Mouse (Mus musculus) olfactory bulb, adult 2 months (tissue): ENCODE results near the gene Cd200r1.

Source experiments
- CTCF ChIP-seq: fragments of 200-500 bp; IDR thresholded peaks from 2 replicates; pipeline ENCODE4 v1.5.1; 2012; ENCODE audit warnings: low read depth, mild to moderate bottlenecking, low read length, moderate library complexity; ENCODE audit not compliant: insufficient read depth
- POLR2A ChIP-seq: fragments of 200-500 bp; IDR thresholded peaks from 2 replicates; pipeline ENCODE4 v1.6.1; 2012; ENCODE audit warnings: mild to moderate bottlenecking, low read depth, low read length, moderate library complexity; ENCODE audit not compliant: insufficient read depth

DNA sequence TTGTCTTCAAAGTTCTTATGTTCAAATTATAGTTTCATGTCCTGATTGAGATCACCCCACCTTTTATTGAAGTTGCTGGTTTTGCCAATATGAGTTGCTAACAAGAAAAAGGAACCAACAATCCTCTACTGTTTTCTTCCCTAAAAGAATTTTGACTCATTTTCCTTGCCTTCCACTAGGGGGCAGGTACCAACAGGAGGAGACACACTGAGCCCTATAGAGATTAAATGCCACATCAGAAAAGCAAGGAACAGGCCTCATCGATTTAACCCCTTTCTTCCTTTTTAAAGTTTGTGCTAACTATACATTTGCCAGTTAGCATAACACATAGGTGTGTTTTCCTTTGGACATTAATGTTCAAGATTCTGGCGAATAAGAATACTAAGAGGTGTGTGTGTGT is 2.4 kb downstream of the Cd200r1 start:
- TF ChIP-seq POLR2A (no peak), CTCF (no peak)
